Mouse (Mus musculus): ENCODE results near the gene Unc5a. TPM values are rescaled to one million over a fixed set of nuclear protein-coding genes. Genes with fewer than 3 reads are reported as not detected.

The Unc5a gene
- total and polyA plus RNA-seq, 3 experiments = not detected

DNA sequence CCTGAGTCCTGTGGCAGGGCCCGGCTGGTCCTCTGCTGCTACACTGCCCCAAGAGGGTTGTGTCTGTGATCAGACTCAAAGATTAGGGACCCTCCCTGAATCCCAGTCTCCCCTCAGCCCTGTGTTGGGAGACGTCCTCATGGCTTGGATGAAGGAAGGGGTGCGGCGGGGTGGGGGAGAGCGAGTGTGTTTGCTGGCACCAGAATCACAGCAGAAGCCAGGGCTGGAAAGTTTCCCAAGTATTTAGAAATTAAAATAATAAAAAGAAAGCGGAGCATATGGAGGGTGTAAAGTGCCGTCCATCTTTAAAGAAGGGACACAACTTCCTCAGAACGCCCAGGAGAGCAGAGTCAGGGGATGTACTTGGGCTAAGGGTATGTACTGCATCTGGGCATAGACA, 14.3 kb upstream of the Unc5a start:
- no peaks in the 10 kb centered on the region for H3K79me2 ChIP-seq (ENCODE audit: control insufficient read depth, insufficient read depth, low read length, poor library complexity)
- TF ChIP-seq E2F4 (IDR thresholded peaks at IDR 0.05; ENCODE audit: borderline replicate concordance, low read depth, low read length) = no peak
- TF ChIP-seq MXI1 (IDR thresholded peaks at IDR 0.05; ENCODE audit: low read depth, low read length) = no peak
- no peaks in the 10 kb centered on the region for H3K36me3 ChIP-seq (ENCODE audit: control insufficient read depth in 1 of 2, insufficient read depth in 2 of 2, low read length in 2 of 2)
- no peak for DNase-seq (ENCODE audit: low read depth, low spot score)
- H3K4me3 ChIP-seq (ENCODE audit: control insufficient read depth in 1 of 2, insufficient read depth in 1 of 2, low read depth in 2 of 2, low read length in 2 of 2) = no peak overlapping the region
- H3K9ac ChIP-seq (ENCODE audit: control insufficient read depth, low read depth, low read length, poor library complexity, severe bottlenecking) = no peak overlapping the region
- no peaks in the 10 kb centered on the region for H3K9me3 ChIP-seq (replicated peaks; ENCODE audit: insufficient read depth, low read length)
- H3K4me1 ChIP-seq (ENCODE audit: control insufficient read depth in 1 of 2, insufficient read depth in 2 of 2, low read length in 2 of 2) = no peaks in the 10 kb centered on the region
- no peak overlapping the region for H3K27ac ChIP-seq (ENCODE audit: control insufficient read depth, low read depth, low read length)
- no peaks in the 10 kb centered on the region for H3K27me3 ChIP-seq (ENCODE audit: control insufficient read depth in 1 of 2, insufficient read depth in 2 of 2, low read length in 2 of 2)

DNA sequence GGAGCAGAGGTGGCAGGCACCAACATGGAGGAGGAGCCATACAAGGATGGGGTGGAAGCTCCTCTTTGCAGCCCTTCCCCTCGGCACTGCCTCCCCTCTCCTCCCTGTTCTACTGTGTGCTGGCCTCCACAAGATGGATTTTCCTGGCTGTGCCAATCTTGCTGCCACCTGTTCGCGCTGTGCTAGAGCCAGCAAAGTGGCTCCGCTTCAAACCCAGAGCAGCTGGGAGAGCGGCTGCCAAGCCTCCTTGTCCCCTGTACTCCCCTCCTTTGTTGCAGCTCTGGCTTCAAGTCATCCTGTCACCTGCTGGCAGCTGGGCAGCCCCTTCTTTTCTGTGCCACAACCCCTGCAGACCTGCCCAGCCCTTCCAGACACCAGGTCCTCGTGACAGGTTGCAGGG, 13.0 kb upstream of the Unc5a start:
- H3K27me3 ChIP-seq (ENCODE audit: control insufficient read depth in 1 of 2, insufficient read depth in 2 of 2, low read length in 2 of 2) = no peaks in the 10 kb centered on the region
- H3K27ac ChIP-seq (ENCODE audit: control insufficient read depth, low read depth, low read length) = no peak overlapping the region

DNA sequence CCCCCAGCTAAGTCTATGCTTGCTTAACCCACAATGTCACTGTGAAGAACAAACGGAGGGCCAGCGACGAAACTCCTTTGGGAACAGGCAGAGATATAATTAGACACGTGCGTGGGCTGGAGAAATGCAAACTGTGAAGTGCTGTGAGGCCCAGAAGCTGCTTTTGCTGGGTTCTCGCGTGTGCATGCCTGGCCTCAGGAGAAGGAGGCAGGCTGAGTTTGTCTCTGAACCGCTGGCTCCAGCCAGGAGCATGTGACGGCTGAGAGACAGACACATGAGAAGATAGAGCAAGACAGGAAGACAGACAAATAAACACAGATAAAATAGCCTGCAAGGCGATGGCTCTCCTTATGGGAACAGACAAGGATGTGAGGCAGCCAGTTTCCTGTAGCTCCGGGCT, 11.3 kb upstream of the Unc5a start:
- Histone ChIP-seq H3K9me3 (replicated peaks; ENCODE audit: insufficient read depth, low read length) (no peaks in the 10 kb centered on the region), H3K4me3 (ENCODE audit: control insufficient read depth in 1 of 2, insufficient read depth in 1 of 2, low read depth in 2 of 2, low read length in 2 of 2) (no peak overlapping the region), H3K79me2 (ENCODE audit: control insufficient read depth, insufficient read depth, low read length, poor library complexity) (no peaks in the 10 kb centered on the region), H3K27ac (ENCODE audit: control insufficient read depth, low read depth, low read length) (no peak overlapping the region), H3K4me1 (ENCODE audit: control insufficient read depth in 1 of 2, insufficient read depth in 2 of 2, low read length in 2 of 2) (no peaks in the 10 kb centered on the region), H3K9ac (ENCODE audit: control insufficient read depth, low read depth, low read length, poor library complexity, severe bottlenecking) (no peak overlapping the region), H3K36me3 (ENCODE audit: control insufficient read depth in 1 of 2, insufficient read depth in 2 of 2, low read length in 2 of 2) (no peaks in the 10 kb centered on the region), H3K27me3 (ENCODE audit: control insufficient read depth in 1 of 2, insufficient read depth in 2 of 2, low read length in 2 of 2) (no peaks in the 10 kb centered on the region)
- no peak for TF ChIP-seq NRF1 (IDR thresholded peaks at IDR 0.05; ENCODE audit: insufficient read depth, low read depth, low read length, poor library complexity, severe bottlenecking)
- no peak for TF ChIP-seq MEF2A (IDR thresholded peaks at IDR 0.05; ENCODE audit: extremely low read depth, insufficient replicate concordance, low read depth, low read length, poor library complexity, severe bottlenecking)
- TF ChIP-seq CTCF (IDR thresholded peaks at IDR 0.05 in 2 of 3, conservative IDR thresholded peaks at IDR 0.05 in 1 of 3; ENCODE audit: control insufficient read depth in 1 of 3, insufficient read depth in 1 of 3, low read depth in 2 of 3, low read length in 3 of 3, poor library complexity in 1 of 3, severe bottlenecking in 1 of 3) = no peak
- no peak for DNase-seq (ENCODE audit: low read depth, low spot score)

More for the DNA sequence above, 13.0 kb upstream of the Unc5a start:
- Histone ChIP-seq H3K36me3 (ENCODE audit: control insufficient read depth in 1 of 2, insufficient read depth in 2 of 2, low read length in 2 of 2) (no peaks in the 10 kb centered on the region), H3K9me3 (replicated peaks; ENCODE audit: insufficient read depth, low read length) (no peaks in the 10 kb centered on the region), H3K9ac (ENCODE audit: control insufficient read depth, low read depth, low read length, poor library complexity, severe bottlenecking) (no peak overlapping the region), H3K4me3 (ENCODE audit: control insufficient read depth in 1 of 2, insufficient read depth in 1 of 2, low read depth in 2 of 2, low read length in 2 of 2) (no peak overlapping the region), H3K4me1 (ENCODE audit: control insufficient read depth in 1 of 2, insufficient read depth in 2 of 2, low read length in 2 of 2) (no peaks in the 10 kb centered on the region), H3K79me2 (ENCODE audit: control insufficient read depth, insufficient read depth, low read length, poor library complexity) (no peaks in the 10 kb centered on the region)
- no peak for TF ChIP-seq MAX (IDR thresholded peaks at IDR 0.05; ENCODE audit: low read length)
- no peak for TF ChIP-seq JUND (IDR thresholded peaks at IDR 0.05; ENCODE audit: low read depth, low read length)
- TF ChIP-seq SMC3 (IDR thresholded peaks at IDR 0.05; ENCODE audit: low read depth, low read length) = no peak
- TF ChIP-seq TAL1 (IDR thresholded peaks at IDR 0.05; ENCODE audit: low read length) = no peak
- no peak for TF ChIP-seq POLR2AphosphoS2 (IDR thresholded peaks at IDR 0.05; ENCODE audit: low read length)
- TF ChIP-seq TCF12 (IDR thresholded peaks at IDR 0.05; ENCODE audit: low read depth, low read length) = no peak
- TF ChIP-seq MYB (IDR thresholded peaks at IDR 0.05; ENCODE audit: low read depth, low read length) = no peak
- no peak for TF ChIP-seq ETS1 (IDR thresholded peaks at IDR 0.05; ENCODE audit: low read depth, low read length)
- no peak for TF ChIP-seq GABPA (IDR thresholded peaks at IDR 0.05; ENCODE audit: low read depth, low read length)
- no peak for TF ChIP-seq ZNF384 (IDR thresholded peaks at IDR 0.05; ENCODE audit: low read depth, low read length)
- TF ChIP-seq UBTF (IDR thresholded peaks at IDR 0.05; ENCODE audit: borderline replicate concordance, insufficient read depth, low read depth, low read length) = no peak
- TF ChIP-seq CHD1 (IDR thresholded peaks at IDR 0.05; ENCODE audit: low read depth, low read length) = no peak
- no peak for TF ChIP-seq ZC3H11A (IDR thresholded peaks at IDR 0.05; ENCODE audit: low read depth, low read length)
- TF ChIP-seq ELF1 (IDR thresholded peaks at IDR 0.05; ENCODE audit: low read depth, low read length) = no peak
- no peak for TF ChIP-seq POLR2AphosphoS5 (IDR thresholded peaks at IDR 0.05; ENCODE audit: borderline replicate concordance, low read depth, low read length)
- no peak for TF ChIP-seq EP300 (IDR thresholded peaks at IDR 0.05; ENCODE audit: low read depth in 1 of 2, low read length in 2 of 2)
- no peak for TF ChIP-seq USF1 (IDR thresholded peaks at IDR 0.05; ENCODE audit: low read depth, low read length)
- TF ChIP-seq KAT2A (conservative IDR thresholded peaks at IDR 0.05; ENCODE audit: low read depth, low read length) = no peak
- TF ChIP-seq CHD2 (IDR thresholded peaks at IDR 0.05; ENCODE audit: low read length) = no peak
- DNase-seq (ENCODE audit: low read depth, low spot score) = no peak
